Mouse (Mus musculus): Measurements from ENCODE around the gene Nf1.

DNA sequence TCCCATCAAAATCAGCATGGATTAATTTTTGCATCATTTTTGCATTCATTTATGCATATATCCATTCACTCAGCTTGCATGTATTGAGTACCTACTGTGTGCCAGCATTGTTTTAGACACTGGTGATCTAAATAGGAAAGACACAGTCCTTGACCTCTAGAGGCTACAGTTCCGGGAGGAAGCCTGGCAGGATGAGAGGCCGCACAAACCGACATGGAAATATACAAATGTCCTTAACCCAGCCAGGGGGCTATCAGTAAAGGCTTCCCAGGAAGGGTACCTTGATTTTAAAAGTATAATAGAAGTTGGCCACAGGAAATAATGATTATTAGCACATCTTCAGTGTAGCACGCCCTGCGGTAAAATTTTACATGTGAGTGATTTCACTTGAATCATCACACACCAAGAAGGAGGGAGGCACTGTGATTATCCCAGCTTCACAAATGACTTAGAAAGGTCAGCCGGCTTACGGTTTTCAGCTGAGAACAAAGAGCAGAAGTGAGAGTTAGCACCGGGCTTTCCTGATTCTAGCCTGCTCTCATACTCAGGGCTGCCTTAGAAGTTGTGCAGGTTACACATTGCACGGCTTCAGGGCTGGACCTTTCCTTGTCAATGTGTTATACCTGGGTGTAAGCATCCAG, 31.8 kb upstream of the Nf1 start:
- no peak for TF ChIP-seq CTCF (IDR thresholded peaks at IDR 0.05; ENCODE audit: insufficient read depth, low read length)
- TF ChIP-seq POLR2A (IDR thresholded peaks at IDR 0.05; ENCODE audit: borderline replicate concordance, extremely low read depth, low read depth, low read length), result no peak
